Mouse (Mus musculus): ENCODE measurements around the gene Ang6.
"Not testable (repeated sequence)": the region's sequence is repeated elsewhere in the genome, so short reads cannot be mapped to it uniquely, and the experiment has no call there.

DNA sequence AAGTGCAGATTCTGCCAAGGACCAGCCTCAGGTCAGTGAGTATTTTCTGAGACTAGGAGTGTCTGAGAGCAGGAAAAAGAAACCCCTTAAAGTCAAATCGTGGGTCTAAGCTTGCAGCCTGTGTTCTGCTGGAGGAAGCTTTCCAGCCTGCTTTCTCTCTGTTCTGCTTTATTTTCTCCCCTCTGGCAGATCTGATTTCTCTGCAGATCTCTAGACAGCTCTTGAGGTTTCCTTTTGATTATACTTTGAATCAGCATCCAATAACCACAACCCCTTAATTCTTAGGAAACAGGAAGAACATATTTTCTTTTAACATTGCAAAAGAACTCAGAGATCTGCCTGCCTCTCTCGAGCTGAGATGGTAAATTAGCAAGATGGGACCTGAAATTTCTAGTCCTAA, 48.7 kb downstream of the Ang6 start:
- not testable (repeated sequence) for TF ChIP-seq TAL1, GATA1 (IDR thresholded peaks at IDR 0.05; ENCODE audit: low read length)

All from erythroblast, embryonic 14.5 days (primary cell).